Mouse (Mus musculus) gastrocnemius, postnatal 4 days (tissue): ENCODE measurements at regions not wholly inside any gene's neighbourhood (a gene's known extent, or its start where the extent isn't known, plus 50 kb on each side); places are given as distances from the start of the nearest gene placed in this dataset.

ENCODE experiments used
- DNase-seq, 2 experiments: peaks; one replicate each; pipeline ENCODE4 v3.0.0; 2021 to 2022; ENCODE audit warnings: low spot score in 2 of 2, mixed read lengths in 2 of 2

DNA sequence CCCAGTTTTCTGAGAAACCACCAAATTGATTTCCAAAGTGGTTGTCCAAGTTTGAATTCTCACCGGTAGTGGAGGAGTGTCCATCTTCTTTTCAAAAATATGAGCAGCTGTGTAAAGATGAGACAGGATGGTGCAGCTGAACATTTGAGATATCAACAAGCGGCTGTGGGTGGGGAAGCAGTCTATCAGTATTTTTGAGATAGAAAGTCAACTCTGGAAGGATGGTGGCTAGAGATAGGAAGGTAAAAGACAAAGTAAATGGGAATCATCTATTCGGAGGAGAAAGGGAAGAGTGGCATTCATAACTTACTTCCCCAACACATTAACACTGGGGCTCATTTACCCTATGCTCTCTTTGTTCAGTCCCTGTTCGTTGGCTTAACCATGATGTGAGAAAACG lies 146.9 kb upstream of the Gmnc start:
- no peak for DNase-seq

DNA sequence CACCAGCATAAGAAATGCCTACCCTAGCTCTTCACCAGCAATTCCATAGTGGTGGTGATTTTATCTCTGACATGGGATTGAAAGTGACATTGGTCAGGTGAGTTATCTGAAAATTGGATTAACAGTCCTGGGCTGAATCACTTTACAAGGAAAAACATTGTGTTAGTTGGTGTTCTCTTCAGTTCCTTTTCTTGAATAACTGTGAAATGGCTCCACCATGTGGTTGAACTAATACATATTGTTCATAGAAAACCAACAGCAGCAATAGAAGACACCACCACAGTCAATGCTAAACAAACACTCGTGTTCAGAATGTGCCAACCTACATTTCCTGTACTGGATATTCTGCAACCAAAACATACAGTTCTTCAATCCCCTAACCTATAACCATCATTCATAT lies 147.5 kb upstream of the Gmnc start:
- DNase-seq = no peak

DNA sequence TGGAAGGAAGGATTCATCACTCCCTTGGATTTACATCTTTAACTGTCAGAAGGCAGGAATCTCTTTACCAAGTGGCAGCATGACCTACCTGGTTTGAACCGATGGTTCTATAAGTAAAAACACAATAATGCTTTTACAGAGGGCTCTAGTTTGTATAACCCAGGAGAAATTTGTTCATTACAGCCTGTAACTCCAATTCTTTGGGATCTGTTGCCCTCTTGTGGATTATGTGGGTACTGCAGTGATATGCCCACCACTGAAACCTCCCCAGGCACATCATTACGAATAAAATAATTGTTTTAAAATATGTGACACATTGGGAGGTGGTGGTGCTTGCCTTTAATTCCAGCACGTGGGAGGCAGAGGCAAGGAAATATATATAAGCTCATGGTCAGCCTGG lies 148.6 kb upstream of the Gmnc start:
- DNase-seq = peak in 1 of 2 experiments; percentile 34

DNA sequence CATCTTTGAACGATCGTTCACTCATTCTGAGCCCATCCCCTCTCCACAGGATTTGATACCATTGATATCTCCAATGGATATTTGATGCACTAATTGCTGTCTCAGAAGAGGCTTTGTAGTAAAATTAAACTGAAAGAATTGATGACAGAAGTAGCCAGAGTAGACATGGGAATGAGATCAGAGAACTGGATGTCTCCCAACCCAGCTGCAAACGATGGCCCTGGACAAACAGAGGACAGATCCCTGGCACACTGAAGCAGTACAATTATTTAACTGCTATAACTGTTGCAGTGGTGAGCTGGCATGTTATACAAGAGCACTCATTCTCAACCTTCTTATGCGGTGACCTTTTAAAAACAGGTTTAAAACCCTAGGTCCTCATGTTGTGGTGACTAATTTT lies 151.5 kb upstream of the Ostn start:
- no peak for DNase-seq

DNA sequence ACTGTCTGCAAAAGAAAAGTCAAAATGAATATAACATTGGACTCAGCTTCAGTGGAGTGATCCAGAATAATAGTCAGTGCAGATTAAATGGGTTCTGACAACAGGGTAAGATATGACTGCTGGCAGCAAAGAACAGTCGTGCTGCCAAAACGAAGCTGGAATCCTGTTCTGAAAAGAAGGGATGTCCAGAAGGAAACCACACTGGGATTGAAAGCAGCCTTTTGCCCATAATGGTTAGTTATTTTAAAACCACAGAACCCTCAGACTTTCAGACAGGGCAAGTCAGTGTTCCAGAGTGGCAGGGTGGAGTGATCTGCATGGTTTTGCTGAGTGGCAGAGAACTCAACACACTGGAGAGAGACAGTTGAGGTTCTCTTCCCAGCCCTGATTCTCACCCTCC lies 111.6 kb upstream of the Ostn start:
- DNase-seq = peak in 1 of 2 experiments; percentile 25
